Mouse (Mus musculus): ENCODE results near the gene Olfr126. TPM values are rescaled to one million over a fixed set of nuclear protein-coding genes. Genes with fewer than 3 reads are reported as not detected.

Olfr126 gene
- not detected in 2 replicates for polyA plus RNA-seq (2012; rRNA removed)

GRCm38 (mm10) chr17:37847183-37847582 is at the start of gene Olfr126:
Olfr126 (plus strand) TSS chr17:37847483.

GRCm38 (mm10) chr17:37799588-37799987 is 47.7 kb upstream of the Olfr126 start, which contains the start of gene Olfr124:
Olfr124 (plus strand) TSS chr17:37799888.

GRCm38 (mm10) chr17:37832649-37833048 is 14.6 kb upstream of the Olfr126 start, which contains the start of gene Olfr125:
Olfr125 (plus strand) TSS chr17:37832949.

GRCm38 (mm10) chr17:37900137-37900536 is 52.9 kb downstream of the Olfr126 start, which contains the start of gene Olfr127:
Olfr127 (plus strand) TSS chr17:37900437.

Other genes starting within 250 kb of the Olfr126 start
- not detected in 2 replicates for gene Olfr115, start 220.4 kb upstream of the Olfr126 start, polyA plus RNA-seq (2012; rRNA removed)
- gene Olfr116, start 220.3 kb upstream of the Olfr126 start, polyA plus RNA-seq (2012; rRNA removed): not detected in 2 replicates
- not detected in 2 replicates for gene Olfr117, start 183.7 kb upstream of the Olfr126 start, polyA plus RNA-seq (2012; rRNA removed)
- gene Olfr118, start 180.5 kb upstream of the Olfr126 start, polyA plus RNA-seq (2012; rRNA removed): not detected in 2 replicates
- gene Olfr119, start 150.9 kb upstream of the Olfr126 start, polyA plus RNA-seq (2012; rRNA removed): not detected in 2 replicates
- not detected in 2 replicates for gene Olfr120, start 125.7 kb upstream of the Olfr126 start, polyA plus RNA-seq (2012; rRNA removed)
- not detected in 2 replicates for gene Olfr121, start 98.6 kb upstream of the Olfr126 start, polyA plus RNA-seq (2012; rRNA removed)
- not detected in 2 replicates for gene Olfr122, start 78.9 kb upstream of the Olfr126 start, polyA plus RNA-seq (2012; rRNA removed)
- not detected in 2 replicates for gene Olfr123, start 54.0 kb upstream of the Olfr126 start, polyA plus RNA-seq (2012; rRNA removed)
- not detected in 2 replicates for gene Olfr124, start 47.6 kb upstream of the Olfr126 start, polyA plus RNA-seq (2012; rRNA removed)
- not detected in 2 replicates for gene Olfr125, start 14.5 kb upstream of the Olfr126 start, polyA plus RNA-seq (2012; rRNA removed)
- gene Olfr127, start 53.0 kb downstream of the Olfr126 start, polyA plus RNA-seq (2012; rRNA removed): not detected in 2 replicates
- not detected in 2 replicates for gene Olfr128, start 73.1 kb downstream of the Olfr126 start, polyA plus RNA-seq (2012; rRNA removed)
- gene Olfr761, start 105.6 kb downstream of the Olfr126 start, polyA plus RNA-seq (2012; rRNA removed): not detected in 2 replicates
- not detected in 2 replicates for gene Olfr129, start 212.6 kb downstream of the Olfr126 start, polyA plus RNA-seq (2012; rRNA removed)
- not detected in 2 replicates for gene Olfr130, start 216.4 kb downstream of the Olfr126 start, polyA plus RNA-seq (2012; rRNA removed)
- gene Olfr131, start 241.2 kb downstream of the Olfr126 start, polyA plus RNA-seq (2012; rRNA removed): not detected in 2 replicates

Measured in colon, adult 2 months (tissue).